Mouse (Mus musculus): ENCODE data around the gene Sez6.

Gene Sez6

GRCm38 (mm10) chr11:77950125-77950685 lies 19.6 kb downstream of the Sez6 start:
- DNase-seq (ENCODE audit: low spot score): no peak

DNA sequence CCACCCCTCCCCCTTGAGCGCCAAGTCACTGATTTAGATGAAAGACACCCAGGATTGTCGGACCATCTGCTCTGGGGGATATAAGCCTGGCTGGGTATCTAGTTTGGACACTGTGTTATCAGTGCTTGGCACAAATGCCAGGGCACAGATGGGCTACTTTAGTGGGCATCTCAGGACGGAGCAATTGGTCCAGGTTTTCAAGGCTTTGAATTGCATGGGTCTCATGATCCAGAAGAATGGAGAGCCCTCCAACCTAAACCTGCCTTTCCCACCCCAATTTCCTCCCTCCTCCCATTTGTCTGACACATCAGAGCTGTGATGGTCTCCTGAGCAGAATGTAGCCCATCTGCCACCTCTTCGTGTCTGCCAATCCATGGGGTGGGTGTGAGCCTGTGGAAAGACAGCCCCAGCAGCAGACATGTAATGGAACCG lies 20.2 kb downstream of the Sez6 start:
- no peak for DNase-seq (ENCODE audit: low spot score)

DNA sequence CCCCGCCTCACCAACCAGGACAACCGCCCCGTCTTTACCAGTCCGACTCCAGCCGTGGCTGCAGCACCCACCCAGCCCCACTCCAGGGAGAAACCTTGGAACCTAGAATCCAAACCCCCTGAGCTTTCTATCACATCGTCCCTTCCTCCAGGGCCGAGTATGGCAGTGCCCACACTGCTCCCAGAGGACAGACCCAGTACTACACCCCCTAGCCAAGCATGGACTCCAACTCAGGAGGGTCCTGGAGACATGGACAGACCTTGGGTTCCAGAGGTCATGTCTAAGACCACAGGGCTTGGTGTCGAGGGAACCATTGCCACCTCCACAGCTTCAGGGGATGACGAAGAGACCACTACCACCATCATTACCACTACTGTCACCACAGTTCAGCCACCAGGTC lies 23.1 kb downstream of the Sez6 start:
- DNase-seq (ENCODE audit: low spot score): no peak

- DNase-seq (ENCODE audit: low spot score): no peak
Observed at GRCm38 (mm10) chr11:77956428-77956827, 25.8 kb downstream of the Sez6 start.

- no peak for DNase-seq (ENCODE audit: low spot score)
Observed at GRCm38 (mm10) chr11:77958268-77958667, 27.7 kb downstream of the Sez6 start.

DNA sequence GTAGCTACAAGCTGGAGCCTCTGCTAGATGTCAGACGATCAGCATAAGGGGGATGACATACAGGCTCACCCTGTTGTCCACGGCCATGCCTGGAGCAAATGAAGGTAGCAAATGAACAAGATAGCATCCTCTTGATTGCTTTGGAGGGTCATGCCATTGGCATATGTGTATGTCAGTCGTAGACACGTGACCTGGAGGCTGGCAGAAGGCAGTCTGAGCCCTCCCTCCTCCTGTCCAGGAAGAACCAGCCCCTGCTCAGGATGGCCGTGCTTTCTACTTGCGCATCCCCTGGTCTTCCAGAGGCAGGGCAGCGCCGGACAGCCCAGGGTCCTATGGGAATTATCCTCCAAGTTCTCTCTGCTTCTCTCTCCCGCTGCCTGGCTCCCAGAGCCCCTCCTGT lies 28.3 kb downstream of the Sez6 start:
- no peak for DNase-seq (ENCODE audit: low spot score)

DNA sequence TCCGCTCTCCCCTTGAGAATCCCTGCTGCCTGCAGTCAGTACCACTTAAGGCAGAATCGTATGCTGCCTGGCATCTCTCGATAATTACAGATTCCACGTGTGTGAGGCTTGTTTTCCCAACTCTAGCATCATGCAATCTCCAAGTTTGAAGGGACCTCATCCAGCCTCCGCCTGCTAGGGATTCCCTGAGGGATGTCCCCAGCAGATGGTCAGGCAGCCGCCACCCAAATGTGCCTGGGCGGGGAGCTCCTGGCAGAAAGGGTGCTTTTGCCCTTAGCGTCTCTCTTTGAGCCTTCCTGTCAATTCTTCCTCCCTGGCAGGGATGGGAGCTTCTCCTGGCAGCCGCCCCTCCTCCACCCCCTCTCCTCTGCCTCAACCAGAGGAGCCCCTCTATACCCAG lies 29.6 kb downstream of the Sez6 start:
- no peak for DNase-seq (ENCODE audit: low spot score)

- no peak for DNase-seq (ENCODE audit: low spot score)
Observed at GRCm38 (mm10) chr11:77960898-77961297, 30.3 kb downstream of the Sez6 start.

GRCm38 (mm10) chr11:77962946-77963345 lies 32.3 kb downstream of the Sez6 start:
- DNase-seq (ENCODE audit: low spot score): no peak

DNA sequence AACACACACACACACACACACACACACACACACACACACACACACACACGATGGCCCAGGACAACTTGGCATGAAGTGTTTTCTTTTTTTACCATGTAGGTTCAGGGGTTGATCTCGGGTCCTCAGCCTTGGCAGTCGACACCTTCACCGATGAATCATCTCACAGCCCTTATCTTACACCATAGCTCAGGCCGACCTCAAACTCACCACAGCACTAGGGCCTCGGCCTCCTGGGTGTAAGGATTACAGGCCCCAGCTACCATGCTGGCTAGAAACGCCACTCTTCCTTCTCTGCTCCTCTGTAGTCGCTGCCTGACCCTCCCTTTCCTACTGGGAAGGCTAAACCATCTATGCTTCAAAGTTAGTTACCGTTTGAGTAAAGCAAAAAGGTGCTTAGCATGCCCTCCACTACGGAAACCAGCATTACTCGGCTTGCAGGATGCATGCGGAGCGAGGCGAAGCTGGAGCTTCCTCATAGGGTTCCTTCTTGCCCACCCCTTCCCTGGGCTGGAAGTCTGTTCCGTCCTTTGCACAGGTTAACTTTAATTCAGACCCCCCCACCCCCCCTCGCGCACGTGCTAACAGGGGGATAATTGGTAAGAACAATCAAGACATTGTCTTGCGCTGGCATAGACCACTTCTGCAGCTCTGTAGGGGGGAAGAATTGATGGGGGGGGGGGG lies 34.0 kb downstream of the Sez6 start:
- DNase-seq (ENCODE audit: low spot score): no peak

DNA sequence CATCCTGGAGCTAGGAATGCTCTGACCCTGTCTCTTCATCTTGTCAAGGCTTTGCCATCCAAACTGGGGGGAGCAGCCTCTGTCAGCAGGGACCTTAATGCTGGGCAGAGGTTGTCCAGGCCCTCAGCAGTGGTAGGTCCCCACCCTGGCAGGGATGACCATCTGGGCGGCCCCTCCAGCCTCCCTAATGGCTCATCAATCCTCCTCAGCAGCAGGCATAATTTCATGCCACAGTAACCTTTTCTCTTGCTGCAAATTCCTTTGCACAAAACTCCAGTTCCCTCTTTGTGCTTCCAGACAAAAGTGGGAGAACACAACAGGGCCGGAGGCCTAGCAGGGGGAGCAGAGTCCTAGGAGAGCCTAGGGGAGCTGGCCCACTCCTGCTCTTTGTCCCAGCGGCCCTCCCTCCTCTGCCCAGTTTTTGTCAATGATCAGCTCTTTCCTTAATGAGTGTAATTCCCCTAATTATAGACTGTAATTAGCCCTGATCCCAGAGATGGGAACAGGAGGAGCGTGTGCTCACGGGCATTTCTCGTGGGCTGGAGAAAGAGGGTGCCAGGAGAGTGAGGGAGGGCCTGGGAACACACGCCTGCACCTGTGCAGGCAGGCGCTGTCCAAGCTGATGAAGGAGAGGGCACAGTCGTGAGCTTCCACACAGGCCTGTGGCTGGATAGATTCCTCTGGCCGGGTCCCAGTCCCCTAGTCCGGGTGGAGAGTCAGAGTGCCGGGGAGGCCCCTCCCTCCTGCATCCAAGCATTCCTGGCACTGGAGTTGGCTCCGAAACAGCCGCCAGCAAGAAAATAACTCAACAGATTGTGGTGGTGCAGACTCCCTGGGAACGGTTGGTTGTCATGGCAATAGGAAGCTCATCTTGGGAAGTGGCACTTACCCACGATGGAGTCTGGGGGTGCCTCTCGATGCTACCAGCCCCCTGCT lies 34.8 kb downstream of the Sez6 start:
- DNase-seq (ENCODE audit: low spot score): no peak

DNA sequence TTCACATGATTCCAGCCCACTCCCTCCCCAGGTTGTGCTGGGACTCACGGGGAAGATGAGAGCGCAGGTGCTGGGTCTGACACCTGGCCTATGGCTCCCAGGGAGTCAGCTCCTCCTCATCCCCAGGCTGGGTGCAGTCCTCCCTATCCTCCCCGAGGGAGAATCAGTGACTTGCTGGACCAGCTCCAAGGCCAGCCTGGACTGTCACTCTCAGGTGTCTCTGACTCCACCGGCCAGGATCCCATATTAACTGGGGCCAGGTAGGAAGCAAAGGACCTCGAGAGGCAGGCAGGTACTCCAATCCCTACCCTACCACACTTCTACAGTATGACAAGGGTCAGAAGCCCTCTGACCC lies 35.4 kb downstream of the Sez6 start:
- DNase-seq (ENCODE audit: low spot score): no peak

GRCm38 (mm10) chr11:77967114-77967513 lies 36.5 kb downstream of the Sez6 start:
- DNase-seq (ENCODE audit: low spot score): peak; percentile 74

DNA sequence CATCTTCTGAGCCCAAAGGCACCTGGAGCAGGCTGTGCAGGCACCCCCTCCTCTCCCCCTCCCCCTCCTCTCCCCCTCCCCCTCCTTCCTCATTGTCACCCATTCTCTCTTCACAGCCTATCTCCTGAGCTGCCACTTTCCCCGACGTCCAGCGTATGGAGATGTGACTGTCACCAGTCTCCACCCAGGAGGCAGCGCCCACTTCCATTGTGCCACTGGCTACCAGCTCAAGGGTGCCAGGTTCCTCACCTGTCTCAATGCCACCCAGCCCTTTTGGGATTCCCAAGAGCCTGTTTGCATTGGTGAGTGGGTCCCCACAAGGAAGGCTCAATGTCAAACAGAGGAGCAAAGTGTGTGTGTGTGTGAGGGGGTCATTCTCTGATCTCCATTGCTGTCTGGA lies 38.2 kb downstream of the Sez6 start:
- DNase-seq (ENCODE audit: low spot score): no peak

- no peak for DNase-seq (ENCODE audit: low spot score)
Observed at GRCm38 (mm10) chr11:77970718-77971117, 40.1 kb downstream of the Sez6 start.

DNA sequence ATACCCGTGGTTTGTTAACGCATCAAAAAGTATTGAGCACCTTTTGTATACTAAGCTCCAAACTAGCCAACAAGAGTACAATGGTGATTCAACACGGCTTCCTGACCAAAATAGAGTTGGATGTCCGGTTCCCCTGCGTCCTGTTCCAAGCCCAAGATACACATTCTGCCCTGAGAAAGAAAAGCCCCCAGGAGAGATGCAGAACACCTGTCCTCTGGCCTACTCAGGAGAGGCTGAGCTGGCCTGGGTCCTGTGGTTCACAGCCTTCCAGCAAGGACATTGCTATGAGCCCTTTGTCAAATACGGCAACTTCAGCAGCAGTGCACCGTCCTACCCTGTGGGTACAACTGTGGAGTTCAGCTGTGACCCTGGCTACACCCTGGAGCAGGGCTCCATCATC lies 42.9 kb downstream of the Sez6 start:
- DNase-seq (ENCODE audit: low spot score): no peak

DNA sequence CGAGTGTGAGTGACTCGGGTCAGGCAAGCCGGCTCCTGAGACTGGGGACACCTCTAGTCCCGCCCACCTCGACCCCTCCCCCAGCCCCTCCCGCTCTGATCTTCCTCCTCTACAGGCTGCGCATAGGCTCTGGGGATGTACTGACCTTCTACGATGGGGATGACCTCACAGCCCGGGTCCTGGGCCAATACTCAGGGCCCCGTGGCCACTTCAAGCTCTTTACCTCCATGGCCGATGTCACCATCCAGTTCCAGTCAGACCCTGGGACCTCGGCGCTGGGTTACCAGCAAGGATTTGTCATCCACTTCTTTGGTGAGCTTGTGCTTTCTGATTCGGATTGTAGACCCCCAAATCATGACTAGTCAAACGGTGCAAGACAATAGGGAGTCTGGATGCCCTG lies 43.7 kb downstream of the Sez6 start:
- DNase-seq (ENCODE audit: low spot score): no peak

- no peak for DNase-seq (ENCODE audit: low spot score)
Observed at GRCm38 (mm10) chr11:77975873-77976272, 45.3 kb downstream of the Sez6 start.

DNA sequence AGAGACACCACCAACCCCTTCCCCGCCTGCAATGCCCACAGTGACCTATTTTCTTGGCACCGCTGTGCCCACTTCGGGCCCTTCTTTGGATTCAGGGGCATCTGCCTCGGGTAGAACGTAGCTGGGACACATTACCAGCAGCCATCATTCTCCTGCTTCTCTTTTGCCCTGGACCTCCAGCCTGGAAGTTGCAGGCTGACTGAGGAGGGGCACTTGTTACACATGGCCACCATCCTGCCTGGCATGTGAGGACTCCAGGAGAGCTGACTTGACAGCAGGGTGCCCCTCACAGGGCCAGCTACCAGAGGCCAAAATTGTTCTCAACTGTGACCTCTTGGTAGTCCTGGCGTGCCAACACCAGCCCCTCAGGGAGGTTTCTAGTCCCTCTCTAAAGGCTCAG lies 47.6 kb downstream of the Sez6 start:
- no peak for DNase-seq (ENCODE audit: low spot score)

DNA sequence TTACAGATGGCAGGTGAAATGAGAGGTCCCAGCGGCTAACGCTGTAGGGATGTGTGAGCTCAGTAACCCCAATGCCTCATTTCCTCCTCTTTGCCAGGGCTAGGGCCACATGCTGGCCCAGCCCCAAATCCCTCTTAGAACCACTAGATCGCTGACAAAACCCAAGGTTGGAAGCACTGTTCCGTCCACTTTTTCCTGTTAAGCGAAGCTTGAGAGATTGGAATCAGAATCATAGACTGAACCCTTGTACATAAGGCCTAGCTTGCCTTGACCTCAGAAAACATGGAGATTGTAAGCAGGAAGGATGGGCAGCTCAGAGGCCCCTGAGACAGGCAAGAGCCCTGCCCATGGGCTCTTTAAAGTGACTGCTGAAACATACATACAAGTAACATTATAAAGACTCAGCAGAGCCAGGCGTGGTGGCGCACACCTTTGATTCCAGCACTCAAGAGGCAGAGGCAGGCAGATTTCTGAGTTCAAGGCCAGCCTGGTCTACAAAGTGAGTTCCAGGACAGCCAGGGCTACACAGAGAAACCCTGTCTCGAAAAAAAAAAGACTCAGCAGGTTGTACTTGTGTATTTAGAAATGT lies 48.7 kb downstream of the Sez6 start:
- DNase-seq (ENCODE audit: low spot score): no peak

GRCm38 (mm10) chr11:77980281-77981204 lies 49.9 kb downstream of the Sez6 start:
- DNase-seq (ENCODE audit: low spot score): peak; percentile 55
